Mouse (Mus musculus) retina, adult 2 months (tissue): Measurements from ENCODE around the gene Fgfr2.

ENCODE experiments used
- DNase-seq: peaks from one replicate; pipeline ENCODE4 v3.0.0-alpha.2; 2012; ENCODE audit warnings: low read depth, low spot score

The Fgfr2 gene

GRCm38 (mm10) chr7:130114436-130114835, 3008.7 kb downstream of the Fgfr2 start:
- DNase-seq: no peak
